Mouse (Mus musculus) cortical plate, adult 2 months (tissue): Measurements from ENCODE around the gene Lrp2. TPM values are rescaled to one million over a fixed set of nuclear protein-coding genes. Genes with fewer than 3 reads are reported as not detected.

Experiments used
- H3K27ac ChIP-seq: fragments of 200-500 bp; 2 replicates; pipeline ENCODE4 v1.5.1; 2012; ENCODE audit warnings: low read length, control low read depth, inconsistent platforms; ENCODE audit not compliant: insufficient read depth
- H3K4me1 ChIP-seq: fragments of 200-500 bp; 2 replicates; pipeline ENCODE4 v1.6.1; 2011; ENCODE audit warnings: low read length; ENCODE audit not compliant: control insufficient read depth, insufficient read depth
- H3K4me3 ChIP-seq: fragments of 200-500 bp; 2 replicates; pipeline ENCODE4 v1.5.1; 2011; ENCODE audit warnings: mild to moderate bottlenecking, low read length, control low read depth; ENCODE audit not compliant: insufficient read depth
- CTCF ChIP-seq: fragments of 200-500 bp; IDR thresholded peaks from 2 replicates; pipeline ENCODE4 v1.5.1; 2011; ENCODE audit warnings: mild to moderate bottlenecking, control low read depth, low read length; ENCODE audit not compliant: insufficient read depth; ENCODE audit errors: extremely low read depth
- POLR2A ChIP-seq: fragments of 200-500 bp; IDR thresholded peaks from 2 replicates; pipeline ENCODE4 v1.6.1; 2011; ENCODE audit warnings: mild to moderate bottlenecking, low read length, control low read depth; ENCODE audit not compliant: insufficient read depth; ENCODE audit errors: extremely low read depth
- polyA plus RNA-seq: library from polyadenylated mRNA; depleted of rRNA; stranded (reverse); fragments of >200 nt; gene quantifications from 2 replicates; pipeline ENCODE4 v1.2.3, GENCODE M21; 2012

Lrp2 gene
- polyA plus RNA-seq, 1 experiment, result 0.10 TPM

GRCm38 (mm10) chr2:69426081-69426480 is 159.8 kb downstream of the Lrp2 start:
- Histone ChIP-seq H3K27ac (no peak overlapping the region), H3K4me3 (no peak overlapping the region), H3K4me1 (no peaks in the 10 kb centered on the region)
- TF ChIP-seq POLR2A (no peak), CTCF (no peak)

- no peak overlapping the region for H3K4me3 ChIP-seq
- H3K4me1 ChIP-seq, result no peaks in the 10 kb centered on the region
- TF ChIP-seq CTCF, result no peak
- no peak for TF ChIP-seq POLR2A
- no peak overlapping the region for H3K27ac ChIP-seq
These were observed 161.0 kb downstream of the Lrp2 start for GRCm38 (mm10) chr2:69424829-69425228.

- H3K4me3 ChIP-seq, result no peak overlapping the region
- no peaks in the 10 kb centered on the region for H3K4me1 ChIP-seq
- no peak for TF ChIP-seq CTCF
- no peak for TF ChIP-seq POLR2A
- no peak overlapping the region for H3K27ac ChIP-seq
These were observed 167.5 kb downstream of the Lrp2 start for GRCm38 (mm10) chr2:69418294-69418881.

GRCm38 (mm10) chr2:69415070-69415469 is 170.8 kb downstream of the Lrp2 start:
- TF ChIP-seq POLR2A, result no peak
- no peak for TF ChIP-seq CTCF
- Histone ChIP-seq H3K27ac (no peak overlapping the region), H3K4me3 (no peak overlapping the region), H3K4me1 (no peaks in the 10 kb centered on the region)

- H3K27ac ChIP-seq, result no peak overlapping the region
- H3K4me1 ChIP-seq, result no peaks in the 10 kb centered on the region
- H3K4me3 ChIP-seq, result no peak overlapping the region
- no peak for TF ChIP-seq CTCF
- TF ChIP-seq POLR2A, result no peak
These were observed 171.3 kb downstream of the Lrp2 start for GRCm38 (mm10) chr2:69414539-69414938.

- Histone ChIP-seq H3K27ac (no peak overlapping the region), H3K4me1 (no peaks in the 10 kb centered on the region), H3K4me3 (no peak overlapping the region)
- no peak for TF ChIP-seq POLR2A
- no peak for TF ChIP-seq CTCF
These were observed 180.2 kb downstream of the Lrp2 start for GRCm38 (mm10) chr2:69405692-69406091.

GRCm38 (mm10) chr2:69402309-69402708 is 183.6 kb downstream of the Lrp2 start:
- TF ChIP-seq CTCF, result no peak
- no peak for TF ChIP-seq POLR2A
- H3K4me1 ChIP-seq, result no peaks in the 10 kb centered on the region
- no peak overlapping the region for H3K4me3 ChIP-seq
- no peak overlapping the region for H3K27ac ChIP-seq

GRCm38 (mm10) chr2:69401891-69402290 is 184.0 kb downstream of the Lrp2 start:
- TF ChIP-seq POLR2A (no peak), CTCF (no peak)
- H3K4me3 ChIP-seq, result no peak overlapping the region

GRCm38 (mm10) chr2:69400866-69401604 is 184.8 kb downstream of the Lrp2 start:
- TF ChIP-seq POLR2A, result no peak
- no peak for TF ChIP-seq CTCF
- no peak overlapping the region for H3K4me3 ChIP-seq
- H3K4me1 ChIP-seq, result no peaks in the 10 kb centered on the region
- H3K27ac ChIP-seq, result no peak overlapping the region

More at GRCm38 (mm10) chr2:69401891-69402290, 184.0 kb downstream of the Lrp2 start:
- Histone ChIP-seq H3K27ac (no peak overlapping the region), H3K4me1 (no peaks in the 10 kb centered on the region)

GRCm38 (mm10) chr2:69396760-69397435 is 189.0 kb downstream of the Lrp2 start:
- H3K4me3 ChIP-seq, result no peak overlapping the region
- no peaks in the 10 kb centered on the region for H3K4me1 ChIP-seq
- no peak for TF ChIP-seq CTCF
- TF ChIP-seq POLR2A, result no peak
- no peak overlapping the region for H3K27ac ChIP-seq

- no peak overlapping the region for H3K27ac ChIP-seq
- TF ChIP-seq POLR2A, result no peak
- TF ChIP-seq CTCF, result no peak
These were observed 190.1 kb downstream of the Lrp2 start for GRCm38 (mm10) chr2:69395597-69396248.

More at GRCm38 (mm10) chr2:69395597-69396248, 190.1 kb downstream of the Lrp2 start:
- Histone ChIP-seq H3K4me3 (no peak overlapping the region), H3K4me1 (no peaks in the 10 kb centered on the region)
